Comparison of ENCODE assay signal across 34 mouse cellular contexts in genomic region chr11:115288305-115288704, GRCm38 (mm10). TPM values are rescaled to one million over a fixed set of nuclear protein-coding genes. Genes with fewer than 3 reads are reported as not detected.
"Had no signal": no experiment of that assay in that cellular context is flagged by ENCODE, and none has a peak within 500 bp of the region (broad histone marks: within the 10 kb centered on the region; RNA-seq: fewer than 3 reads in every experiment).

No protein-coding gene starts in this region.

- DNase-seq: left cerebral cortex, postnatal 4 days; liver; liver, embryonic 13.5 days; liver, postnatal 0 days; lung, adult 18-20 months; lung, adult 2 months; lung, embryonic 14.5 days; lung, postnatal 10 days; lung, postnatal 14 days; lung, postnatal 36 days; lung, postnatal 4 days; midbrain, embryonic 14.5 days had no signal

- H3K4me3 ChIP-seq: limb, embryonic 10.5 days; limb, embryonic 12.5 days; limb, embryonic 13.5 days; limb, embryonic 15.5 days; liver, embryonic 12.5 days; liver, embryonic 13.5 days; liver, embryonic 15.5 days; lung, embryonic 15.5 days; megakaryocyte, embryonic 14.5 days; midbrain, embryonic 10.5 days; midbrain, embryonic 12.5 days; midbrain, embryonic 13.5 days; midbrain, embryonic 15.5 days; myocyte; neural tube, embryonic 12.5 days had no signal

- H3K27ac ChIP-seq: limb, embryonic 10.5 days; limb, embryonic 12.5 days; limb, embryonic 13.5 days; limb, embryonic 15.5 days; liver, embryonic 12.5 days; liver, embryonic 14.5 days; liver, embryonic 15.5 days; lung, embryonic 15.5 days; macrophage; midbrain, embryonic 10.5 days; midbrain, embryonic 12.5 days; midbrain, embryonic 13.5 days; midbrain, embryonic 15.5 days; neural tube, embryonic 12.5 days had no signal

RNA-seq across cellular contexts. Expression of gene Fads6, which starts 9.2 kb away (rescaled TPM):
- total RNA-seq: megakaryocyte-erythroid progenitor cell, adult 5-6 weeks had no signal

RNA-seq across cellular contexts. Expression of gene Otop2, which starts 18.7 kb away (rescaled TPM):
- total RNA-seq: left cerebral cortex, postnatal 4 days; liver, adult 2 months; megakaryocyte progenitor cell, adult 5-6 weeks; megakaryocyte, adult 5-6 weeks; megakaryocyte-erythroid progenitor cell, adult 5-6 weeks; monocyte, adult 5-6 weeks had no signal

RNA-seq across cellular contexts. Expression of gene Grin2c, which starts 21.3 kb away (rescaled TPM):
- total RNA-seq: liver, adult 2 months; megakaryocyte progenitor cell, adult 5-6 weeks; megakaryocyte, adult 5-6 weeks; megakaryocyte-erythroid progenitor cell, adult 5-6 weeks; monocyte, adult 5-6 weeks had no signal

RNA-seq across cellular contexts. Expression of gene Ush1g, which starts 33.5 kb away (rescaled TPM):
- total RNA-seq: megakaryocyte progenitor cell, adult 5-6 weeks; megakaryocyte, adult 5-6 weeks; megakaryocyte-erythroid progenitor cell, adult 5-6 weeks; midbrain, postnatal 0 days; monocyte, adult 5-6 weeks had no signal
